Mouse (Mus musculus) heart, embryonic 14.5 days (tissue): ENCODE results near the gene Slc24a5. TPM values are rescaled to one million over a fixed set of nuclear protein-coding genes. Genes with fewer than 3 reads are reported as not detected.

ENCODE experiments used
- ATAC-seq: fragments of 200-750 bp; cut with Nextera tagmentation; 2 replicates; pipeline ENCODE4 v1.8.0; 2017; ENCODE audit warnings: low read depth, moderate TSS enrichment; ENCODE audit not compliant: insufficient number of reproducible peaks, insufficient read depth, low FRiP score
- H3K27ac ChIP-seq, 2 experiments: fragments of 200-500 bp in 1 of 2; fragments of 300-500 bp in 1 of 2; sonication (generic) in 1 of 2; replicated peaks in 1 of 2; 2 replicates each; pipeline ENCODE4 v1.5.1; 2012 to 2014; ENCODE audit warnings: low read depth in 2 of 2, low read length in 2 of 2, control low read depth in 1 of 2, mild to moderate bottlenecking in 1 of 2, mixed read lengths in 1 of 2; ENCODE audit not compliant: control insufficient read depth in 1 of 2, insufficient read depth in 1 of 2
- H3K27me3 ChIP-seq: fragments of 300-500 bp; sonication (generic); 2 replicates; pipeline ENCODE4 v1.6.1; 2014; ENCODE audit warnings: mild to moderate bottlenecking, low read length, control low read depth; ENCODE audit not compliant: control insufficient read depth, insufficient read depth
- H3K36me3 ChIP-seq: fragments of 300-500 bp; sonication (generic); 2 replicates; pipeline ENCODE4 v1.6.1; 2014; ENCODE audit warnings: mild to moderate bottlenecking, control low read depth, low read length, mixed read lengths; ENCODE audit not compliant: control insufficient read depth, insufficient read depth
- H3K4me1 ChIP-seq, 2 experiments: fragments of 200-500 bp in 1 of 2; fragments of 300-500 bp in 1 of 2; sonication (generic) in 1 of 2; 2 replicates each; pipeline ENCODE4 v1.6.1; 2012 to 2014; ENCODE audit warnings: low read length in 2 of 2, control low read depth in 1 of 2, mixed read lengths in 1 of 2; ENCODE audit not compliant: control insufficient read depth in 2 of 2, insufficient read depth in 2 of 2
- H3K4me2 ChIP-seq: fragments of 300-500 bp; sonication (generic); 2 replicates; pipeline ENCODE4 v1.6.1; 2014; ENCODE audit warnings: mild to moderate bottlenecking, low read length
- H3K4me3 ChIP-seq, 2 experiments: fragments of 200-500 bp in 1 of 2; fragments of 300-500 bp in 1 of 2; sonication (generic) in 1 of 2; 2 replicates each; pipeline ENCODE4 v1.5.1; 2012 to 2014; ENCODE audit warnings: low read length in 2 of 2, mild to moderate bottlenecking in 2 of 2, control low read depth in 1 of 2, low read depth in 1 of 2, moderate library complexity in 1 of 2; ENCODE audit not compliant: control insufficient read depth in 1 of 2, insufficient read depth in 1 of 2
- H3K9ac ChIP-seq: fragments of 300-500 bp; sonication (generic); 2 replicates; pipeline ENCODE4 v1.6.1; 2014; ENCODE audit warnings: mild to moderate bottlenecking, low read length
- H3K9me3 ChIP-seq: fragments of 300-500 bp; sonication (generic); 2 replicates; pipeline ENCODE4 v1.6.1; 2016; ENCODE audit warnings: low read length, control low read depth; ENCODE audit not compliant: control insufficient read depth
- WGBS: fragments of 180-500 bp; shearing (Covaris S2); extraction: QIAGEN DNeasy Blood & Tissue Kit; methylation state at CpG from one replicate; pipeline ENCODE4 v1.1.7; 2014; 5-methylcytosine and 5-hydroxymethylcytosine counted together
- polyA plus RNA-seq: library from polyadenylated mRNA; unstranded; fragments of >200 nt; fragmentation: Nextera tagmentation; extraction: Ambion mirVana; gene quantifications from 2 replicates; pipeline ENCODE4 v1.2.1, GENCODE M21; 2014

Slc24a5 gene
- polyA plus RNA-seq, 1 experiment from 2014 or later, result 3.3 TPM

DNA sequence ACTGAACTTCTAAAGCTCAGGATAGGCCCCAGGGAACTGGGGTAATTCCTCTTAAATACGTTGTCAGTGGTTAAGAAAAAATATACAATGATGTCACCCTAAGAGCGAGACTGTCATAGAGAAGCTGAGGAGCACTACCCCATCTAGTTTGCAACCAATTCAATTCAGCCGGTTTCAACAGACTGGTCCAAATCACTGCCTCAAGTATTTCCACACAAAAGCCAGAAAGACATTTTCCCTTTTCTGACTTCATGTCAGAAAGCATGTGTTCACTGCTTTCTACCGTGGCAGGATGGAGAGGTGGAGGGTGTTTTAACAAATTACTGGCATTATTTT lies 54.3 kb downstream of the Slc24a5 start:
- Histone ChIP-seq H3K27ac (peak overlapping the region; percentile 75 to 90; a peak in 2 of 4 replicates), H3K4me1 (peaks cover 3 to 29% of the 10 kb centered on the region in 2 experiments), H3K36me3 (no peaks in the 10 kb centered on the region), H3K4me2 (peak overlapping the region; percentile 77), H3K9ac (peak overlapping the region; percentile 96), H3K4me3 (peak overlapping the region; percentile 82 to 87; a peak in 3 of 4 replicates), H3K9me3 (no peaks in the 10 kb centered on the region), H3K27me3 (no peaks in the 10 kb centered on the region)
- no peak for ATAC-seq
- 10% methylated on average over 4 of the region's 4 CpGs for WGBS

DNA sequence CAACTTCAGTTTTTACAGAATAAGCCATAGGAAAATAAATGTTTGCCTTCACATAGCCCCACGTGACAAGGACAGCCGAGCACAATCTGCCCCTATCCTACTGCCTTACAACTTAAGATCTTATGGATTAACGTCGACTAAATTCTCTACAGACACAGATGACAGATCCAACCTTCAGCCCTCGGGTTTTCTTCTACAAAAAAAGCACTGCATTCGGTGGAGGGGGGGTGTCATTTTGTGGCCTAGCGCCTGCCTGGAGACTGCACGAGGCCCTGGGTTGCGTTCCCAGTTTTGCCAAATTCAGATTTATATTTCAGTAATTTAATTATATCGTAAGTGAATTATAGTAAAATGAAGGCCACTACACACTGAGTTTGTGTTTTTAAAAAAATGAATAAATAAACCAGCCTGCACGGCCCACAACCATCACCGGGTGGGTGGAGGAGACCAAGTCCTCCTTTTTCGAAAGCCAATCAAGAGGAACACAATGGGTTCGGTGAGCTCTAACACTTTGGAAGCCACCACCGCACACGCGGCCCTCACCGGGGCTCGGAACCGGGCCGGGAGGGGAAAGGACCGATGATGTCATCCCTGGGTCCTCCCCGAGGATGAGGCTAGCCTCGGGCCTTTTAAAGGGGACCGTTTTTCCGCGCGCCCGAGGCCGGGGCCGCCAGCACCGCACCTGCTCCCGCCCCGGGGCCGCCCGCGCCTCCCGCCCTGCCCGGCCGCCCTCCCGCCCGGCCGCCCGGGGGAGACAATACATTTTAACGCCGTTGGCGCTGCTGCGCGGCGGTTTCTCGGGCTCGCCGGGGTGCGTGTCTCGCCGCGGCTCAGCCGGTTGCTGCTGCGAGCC lies 54.9 kb downstream of the Slc24a5 start:
- ATAC-seq, result peak; percentile 73
- Histone ChIP-seq H3K36me3 (no peaks in the 10 kb centered on the region), H3K27me3 (no peaks in the 10 kb centered on the region), H3K4me1 (peaks cover 3 to 29% of the 10 kb centered on the region in 2 experiments), H3K9me3 (no peaks in the 10 kb centered on the region), H3K4me3 (peak overlapping the region; percentile 82 to 87), H3K9ac (peak overlapping the region; percentile 96), H3K27ac (peak overlapping the region; percentile 75 to 90), H3K4me2 (peak overlapping the region; percentile 77)
- under 1% methylated on average over 33 of the region's 59 CpGs for WGBS

GRCm38 (mm10) chr2:125123477-125123852 lies 55.5 kb downstream of the Slc24a5 start, which contains the start of gene Myef2:
Gene Myef2 (minus strand): TSS chr2:125123661.
- Histone ChIP-seq H3K4me2 (peak within 1 kb of the TSS; percentile 77), H3K4me3 (peak within 1 kb of the TSS; percentile 82 to 87), H3K27me3 (no peaks in the 10 kb centered on the region), H3K9me3 (no peaks in the 10 kb centered on the region), H3K27ac (peak within 1 kb of the TSS; percentile 75 to 90), H3K9ac (peak within 1 kb of the TSS; percentile 96), H3K4me1 (peaks cover 3 to 29% of the 10 kb centered on the region in 2 experiments), H3K36me3 (no peaks in the 10 kb centered on the region)
- WGBS, result under 1% methylated on average over 40 of the region's 48 CpGs
- peak; percentile 82 for ATAC-seq

GRCm38 (mm10) chr2:125125824-125126223 lies 57.9 kb downstream of the Slc24a5 start:
- Histone ChIP-seq H3K4me2 (no peak overlapping the region), H3K9me3 (no peaks in the 10 kb centered on the region), H3K36me3 (no peaks in the 10 kb centered on the region), H3K27ac (no peak overlapping the region), H3K4me1 (peaks cover 3 to 17% of the 10 kb centered on the region in 2 experiments), H3K4me3 (no peak overlapping the region), H3K27me3 (no peaks in the 10 kb centered on the region), H3K9ac (no peak overlapping the region)
- WGBS, result 23% methylated on average over 4 of the region's 4 CpGs
- no peak for ATAC-seq

- H3K4me3 ChIP-seq, result no peak overlapping the region
- H3K4me2 ChIP-seq, result no peak overlapping the region
- no peak for ATAC-seq
- H3K27me3 ChIP-seq, result no peaks in the 10 kb centered on the region
- H3K9ac ChIP-seq, result no peak overlapping the region
- H3K27ac ChIP-seq, result no peak overlapping the region
- no peaks in the 10 kb centered on the region for H3K36me3 ChIP-seq
- no peaks in the 10 kb centered on the region for H3K9me3 ChIP-seq
- H3K4me1 ChIP-seq, result peaks cover 3 to 8% of the 10 kb centered on the region in 2 experiments; a peak in 3 of 4 replicates
- 37% methylated on average over 3 of the region's 3 CpGs for WGBS
Observed at GRCm38 (mm10) chr2:125126792-125127191, 58.9 kb downstream of the Slc24a5 start.

GRCm38 (mm10) chr2:125134113-125134512 lies 66.2 kb downstream of the Slc24a5 start:
- Histone ChIP-seq H3K4me3 (no peak overlapping the region), H3K9me3 (no peaks in the 10 kb centered on the region), H3K9ac (no peak overlapping the region), H3K27ac (no peak overlapping the region), H3K4me1 (peaks cover 6 to 7% of the 10 kb centered on the region in 2 experiments; a peak in 3 of 4 replicates), H3K36me3 (no peaks in the 10 kb centered on the region), H3K4me2 (no peak overlapping the region), H3K27me3 (0 out of 2 replicates have a peak, but pooled peaks cover 4% of the 10 kb centered on the region)
- 23% methylated on average over 4 of the region's 4 CpGs for WGBS
- ATAC-seq, result no peak

GRCm38 (mm10) chr2:125135903-125136811 lies 68.2 kb downstream of the Slc24a5 start, which contains the start of gene Ctxn2:
Gene Ctxn2 (plus strand): TSS chr2:125136692.
- H3K27ac ChIP-seq, result no peak within 1 kb of the TSS
- H3K9me3 ChIP-seq, result no peaks in the 10 kb centered on the region
- H3K4me3 ChIP-seq, result peak within 1 kb of the TSS; percentile 35
- peak within 1 kb of the TSS; percentile 46 for H3K9ac ChIP-seq
- H3K36me3 ChIP-seq, result no peaks in the 10 kb centered on the region
- no peak for ATAC-seq
- peaks cover 6 to 7% of the 10 kb centered on the region in 2 experiments; a peak in 3 of 4 replicates for H3K4me1 ChIP-seq
- peak within 1 kb of the TSS; percentile 96 for H3K4me2 ChIP-seq
- 2% methylated on average over 39 of the region's 39 CpGs for WGBS
- H3K27me3 ChIP-seq, result 0 out of 2 replicates have a peak, but pooled peaks cover 4% of the 10 kb centered on the region
